Mouse (Mus musculus) right cerebral cortex, postnatal 4 days (tissue): ENCODE results near the gene Bbs2.
"Not testable (repeated sequence)": the region's sequence is repeated elsewhere in the genome, so short reads cannot be mapped to it uniquely, and the experiment has no call there.

Experiments used
- DNase-seq: peaks from one replicate; pipeline ENCODE4 v3.0.0-alpha.2; 2022

The Bbs2 gene

DNA sequence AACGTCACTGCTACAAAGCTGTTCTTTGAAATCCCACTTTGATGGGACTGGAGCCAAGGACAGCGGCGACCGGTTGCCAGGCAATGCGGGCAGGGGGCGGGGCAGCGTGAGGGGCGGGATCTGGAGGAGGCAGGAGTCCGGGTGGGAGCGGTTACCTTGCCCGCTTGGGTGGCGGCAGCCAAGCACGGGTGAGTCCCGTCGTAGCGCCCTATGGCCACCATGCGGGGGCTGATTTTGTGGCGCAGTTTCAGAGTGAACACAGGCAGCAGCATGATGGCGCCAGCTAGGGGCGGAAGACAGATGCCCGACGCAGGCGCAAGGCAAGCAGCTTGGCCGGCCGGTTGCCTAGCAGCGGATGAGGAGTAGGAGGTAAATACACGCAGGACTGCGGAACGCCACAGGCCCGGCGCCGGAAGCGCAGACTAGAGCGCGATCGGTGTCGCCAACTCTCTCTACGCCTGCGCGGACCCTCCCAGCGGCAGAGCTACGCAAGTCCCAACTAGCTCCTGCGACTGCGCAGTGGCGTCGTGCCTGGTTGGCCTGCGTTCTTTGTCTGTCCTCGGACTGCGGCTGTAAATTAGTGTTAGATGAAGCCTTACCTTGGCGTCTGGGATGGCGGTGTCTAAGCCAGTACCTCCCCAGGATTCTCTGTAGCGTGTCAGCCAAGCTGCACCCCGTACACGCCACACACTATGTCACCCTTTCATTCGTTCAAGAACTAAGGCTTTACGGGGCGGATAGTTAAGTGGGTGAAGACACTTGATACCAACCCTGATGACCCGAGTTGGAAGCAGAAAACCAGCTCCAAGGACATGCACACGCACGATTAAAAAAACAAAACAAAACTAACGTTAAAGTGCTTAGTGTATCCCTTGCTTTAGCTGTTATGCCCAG, at the start of gene Bbs2:
Bbs2 (minus strand) TSS at position 848 of the 894 bp plus-strand sequence.
- peak; percentile 99 for DNase-seq

DNA sequence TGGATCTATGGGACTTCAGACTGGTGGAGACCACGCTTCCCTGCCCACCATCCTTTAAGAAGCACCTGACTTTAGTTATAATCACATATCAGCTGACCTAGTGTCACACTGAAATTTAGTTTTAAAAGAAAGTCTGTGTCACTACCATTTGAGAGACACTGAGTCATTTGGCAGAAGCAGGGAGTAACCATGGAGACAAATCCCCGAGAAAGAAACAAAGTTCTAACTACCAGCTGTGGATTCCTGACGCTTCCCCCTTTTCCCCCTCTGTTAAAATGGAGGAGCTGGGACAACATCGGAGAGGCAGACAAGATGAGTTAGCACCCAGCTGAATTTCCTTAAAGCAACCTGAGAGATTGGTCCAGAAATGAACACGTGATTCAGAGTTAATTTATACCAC, 49.5 kb upstream of the Bbs2 start:
- no peak for DNase-seq

- DNase-seq = no peak
These were observed 41.6 kb upstream of the Bbs2 start for GRCm38 (mm10) chr8:94140266-94140795.

DNA sequence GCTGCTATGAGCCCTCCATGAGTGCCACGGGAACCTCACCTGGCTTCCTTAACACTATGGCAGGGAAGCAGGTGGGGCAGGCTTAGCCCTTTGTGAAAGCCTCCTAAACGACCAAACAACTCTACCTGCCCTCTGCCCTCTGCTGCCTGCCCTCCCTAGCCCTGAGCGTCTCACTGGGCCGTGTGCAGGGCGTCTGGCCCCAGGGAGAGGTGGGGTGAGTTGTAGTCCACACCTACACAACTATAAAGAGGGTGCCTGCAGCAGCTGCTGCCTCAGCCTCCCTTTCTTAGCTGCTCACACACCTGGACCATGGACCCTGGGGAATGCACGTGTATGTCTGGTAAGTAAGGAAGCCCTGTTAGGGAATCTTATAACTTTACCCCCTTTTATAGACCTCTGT, 38.2 kb upstream of the Bbs2 start, which contains the start of gene Mt4:
Mt4 (plus strand) TSS at position 265 of the 400 bp plus-strand sequence.
- no peak for DNase-seq

GRCm38 (mm10) chr8:94136192-94136591, 37.5 kb upstream of the Bbs2 start:
- no peak for DNase-seq

GRCm38 (mm10) chr8:94135556-94135955, 36.8 kb upstream of the Bbs2 start:
- no peak for DNase-seq

DNA sequence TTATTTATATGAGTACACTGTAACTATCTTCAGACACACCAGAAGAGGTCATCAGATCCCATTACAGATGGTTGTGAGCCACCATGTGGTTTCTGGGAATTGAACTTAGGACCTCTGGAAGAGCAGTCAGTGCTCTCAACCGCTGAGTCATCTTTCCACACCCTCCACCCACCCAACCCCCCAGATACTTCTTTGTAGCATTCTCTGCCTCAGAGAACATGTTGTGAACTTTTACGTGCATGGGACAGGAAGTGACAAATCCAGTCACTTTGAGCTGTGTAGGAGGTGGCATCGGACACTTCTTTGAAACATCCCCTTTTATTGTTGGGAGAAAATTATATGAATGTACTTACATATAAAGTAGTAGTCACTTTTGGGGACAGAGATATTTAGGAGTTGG, 35.9 kb upstream of the Bbs2 start:
- DNase-seq = not testable (repeated sequence)

DNA sequence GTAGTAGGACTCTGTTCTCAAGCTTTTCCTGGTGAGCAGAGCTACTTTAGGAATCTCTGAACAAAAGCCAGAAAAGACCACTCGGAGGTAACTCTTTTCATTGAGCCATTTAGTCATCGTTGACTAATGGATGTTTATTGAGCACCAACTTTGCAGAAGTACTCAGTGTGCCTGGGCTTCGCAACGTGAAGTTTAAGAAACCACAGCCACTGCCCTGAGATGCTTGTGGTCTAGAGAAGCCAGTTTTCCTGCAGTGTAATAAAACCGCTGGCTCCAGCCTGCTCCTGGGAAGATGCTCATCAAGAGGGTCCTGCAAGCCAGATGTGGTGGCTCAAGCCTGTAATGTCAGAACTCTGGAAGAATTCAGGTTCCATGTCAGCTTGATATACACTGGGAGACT, 33.4 kb upstream of the Bbs2 start:
- DNase-seq = no peak

GRCm38 (mm10) chr8:94130126-94130525, 31.4 kb upstream of the Bbs2 start:
- DNase-seq = no peak

- DNase-seq = no peak
These were observed 30.5 kb upstream of the Bbs2 start for GRCm38 (mm10) chr8:94129133-94129789.

- no peak for DNase-seq
These were observed 29.0 kb upstream of the Bbs2 start for GRCm38 (mm10) chr8:94127711-94128110.

- DNase-seq = no peak
These were observed 24.2 kb upstream of the Bbs2 start for GRCm38 (mm10) chr8:94122711-94123468.

DNA sequence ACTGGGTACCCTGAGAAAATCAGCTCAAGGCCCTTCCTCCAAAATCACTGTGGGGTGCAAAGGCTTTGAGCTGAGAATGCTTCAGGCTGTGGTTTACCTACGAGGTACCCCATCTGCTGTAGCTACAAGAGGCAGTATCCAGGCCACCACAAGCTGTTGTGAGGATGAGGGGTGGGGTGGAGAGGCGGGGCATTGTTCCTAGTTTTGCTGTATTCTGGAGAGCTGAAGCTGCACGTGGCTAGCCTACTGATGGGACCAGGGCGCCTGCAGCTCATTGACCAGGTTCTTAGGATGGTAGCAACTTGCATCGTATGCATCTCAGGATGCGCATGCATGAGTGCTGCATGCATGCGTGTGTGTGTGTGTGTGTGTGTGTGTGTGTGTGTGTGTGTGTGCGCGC, 22.9 kb upstream of the Bbs2 start:
- DNase-seq = no peak

DNA sequence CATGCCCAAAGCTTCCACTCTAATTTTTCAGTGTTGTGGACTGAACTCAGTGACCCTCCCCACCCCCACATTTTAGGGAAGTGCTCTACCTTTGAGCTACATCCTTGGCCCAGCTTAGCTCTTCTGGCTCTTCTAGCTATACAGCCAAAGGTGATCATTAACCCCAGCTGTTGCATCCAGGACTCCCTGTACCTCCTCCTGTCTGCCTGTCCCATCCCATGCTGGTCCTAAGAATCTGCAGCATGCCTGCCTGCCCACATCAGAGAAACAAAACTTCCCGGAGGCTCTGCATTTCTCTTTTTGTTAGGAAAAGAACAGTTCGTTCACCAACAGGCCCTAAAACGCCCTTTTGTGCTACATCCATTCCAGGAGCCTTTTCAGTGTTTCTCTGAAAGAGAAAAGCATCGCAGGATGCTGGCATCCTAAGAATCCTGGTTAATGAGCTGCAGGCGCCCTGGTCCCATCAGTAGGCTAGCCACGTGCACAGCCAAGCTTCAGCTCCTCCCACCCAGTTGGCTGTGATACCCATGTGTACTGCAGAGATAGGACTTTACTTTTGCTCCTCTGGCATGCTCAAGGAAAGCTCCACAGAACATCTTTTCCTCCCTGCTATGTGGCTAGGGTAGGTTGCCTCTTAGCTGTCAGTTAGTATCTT, 20.2 kb upstream of the Bbs2 start:
- DNase-seq = peak; percentile 52

GRCm38 (mm10) chr8:94113972-94114371, 15.2 kb upstream of the Bbs2 start:
- DNase-seq = no peak

- no peak for DNase-seq
These were observed 14.7 kb upstream of the Bbs2 start for GRCm38 (mm10) chr8:94113435-94113834.

GRCm38 (mm10) chr8:94110526-94111177, 11.9 kb upstream of the Bbs2 start:
- DNase-seq = no peak

DNA sequence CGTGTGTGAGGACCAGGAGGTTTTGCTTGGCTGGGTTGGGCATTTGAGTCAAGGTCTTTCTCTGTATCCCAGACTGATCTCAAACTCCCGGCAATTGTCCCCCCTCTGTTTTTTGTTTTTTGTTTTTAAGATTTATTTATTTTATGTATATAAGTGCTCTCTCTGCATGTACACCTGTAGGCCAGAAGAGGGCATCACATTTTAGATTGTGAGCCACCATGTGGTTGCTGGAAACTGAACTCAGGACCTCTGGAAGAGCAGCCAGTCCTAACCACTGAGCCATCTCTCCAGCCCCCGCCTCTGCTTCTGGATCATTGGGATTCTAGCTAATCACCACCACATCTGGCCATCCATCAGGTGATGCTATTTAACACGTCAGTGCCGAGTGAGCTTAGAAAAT, 11.1 kb upstream of the Bbs2 start:
- DNase-seq = no peak

DNA sequence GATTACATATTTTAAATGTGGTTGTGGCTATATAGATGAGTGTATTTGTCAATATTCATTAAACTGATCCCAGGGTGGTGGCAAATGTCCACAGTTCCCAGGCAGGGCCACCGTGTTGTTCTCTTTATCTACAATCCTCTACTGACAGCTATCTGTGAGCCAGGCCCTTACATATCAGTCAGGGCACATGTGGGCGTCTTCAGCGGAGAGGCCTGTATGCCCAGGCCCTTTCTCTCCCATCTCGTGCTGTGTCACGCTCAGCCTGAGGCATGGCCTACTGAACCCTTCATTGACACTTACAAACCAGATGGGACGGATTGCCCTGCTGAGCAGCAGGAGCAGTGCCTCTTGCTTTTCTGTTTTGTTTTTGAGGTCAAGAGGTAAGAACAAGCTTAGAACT, 10.7 kb upstream of the Bbs2 start:
- no peak for DNase-seq

DNA sequence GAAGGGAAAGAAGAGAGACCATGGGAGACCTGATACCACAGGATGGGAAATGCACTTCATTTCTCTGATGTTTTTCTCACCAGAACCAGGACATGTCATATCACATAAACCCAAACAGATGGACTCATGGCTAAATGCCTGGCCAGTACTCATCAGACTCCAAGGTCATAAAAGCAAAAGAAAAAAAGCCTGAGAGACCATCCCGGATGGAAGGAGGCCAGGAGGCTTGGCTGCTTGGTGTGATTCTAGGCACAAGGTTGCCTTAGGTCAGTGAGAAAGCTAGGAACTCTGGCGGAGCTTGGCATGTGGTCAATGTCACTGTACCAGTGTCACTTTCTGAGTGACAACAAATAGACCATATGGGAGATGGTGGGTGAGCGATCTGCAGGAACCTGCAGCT, 9.1 kb upstream of the Bbs2 start:
- DNase-seq = no peak

DNA sequence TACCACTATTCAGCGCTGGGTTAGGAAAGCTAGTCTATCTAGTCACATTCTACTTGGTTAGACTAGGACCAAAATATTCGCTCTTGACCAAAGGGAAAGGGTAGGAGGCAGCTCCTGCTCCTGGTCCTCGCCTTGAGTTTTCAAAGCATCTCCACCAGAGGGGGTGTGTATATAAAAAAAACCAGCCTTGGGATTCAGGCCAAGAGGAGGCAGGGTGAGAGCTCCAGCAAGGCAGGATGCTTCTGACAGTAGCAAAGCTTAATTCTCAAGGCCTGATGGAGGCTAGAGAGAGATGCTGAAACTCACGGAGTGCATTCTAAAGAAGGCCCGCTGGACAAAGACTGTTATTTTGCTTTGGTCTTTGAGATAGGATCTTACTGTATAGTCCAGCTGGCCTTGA, 5.4 kb upstream of the Bbs2 start:
- DNase-seq = no peak

GRCm38 (mm10) chr8:94098996-94099395, 268 bp upstream of the Bbs2 start:
- DNase-seq = no peak
